Comparison of ENCODE assay signal across 18 mouse cellular contexts in genomic region chr8:11820568-11820967, GRCm38 (mm10). TPM values are rescaled to one million over a fixed set of nuclear protein-coding genes. Genes with fewer than 3 reads are reported as not detected.
A peak's percentile ranks its signal among the peaks of the same experiment; 100 is the strongest.
DNase-seq lines count a peak whose midpoint lies in the region; ATAC-seq and TF ChIP-seq lines count a peak whose summit lies in the region.
"Had no signal": no experiment of that assay in that cellular context is flagged by ENCODE, and none has a peak within 500 bp of the region (broad histone marks: within the 10 kb centered on the region; RNA-seq: fewer than 3 reads in every experiment).

No protein-coding gene starts in this region.

- H3K9ac ChIP-seq in hindbrain, postnatal 0 days (replicated peaks; ENCODE audit: low read length) = no peak overlapping the region
- H3K9ac ChIP-seq in hindbrain, embryonic 11.5 days (ENCODE audit: low read depth, low read length) = no peak overlapping the region
- peak overlapping the region; percentile 40; the same call in 1 of the 2 replicates for H3K9ac ChIP-seq in heart, embryonic 14.5 days (ENCODE audit: low read length)
- H3K9ac ChIP-seq: neural tube, embryonic 15.5 days had no signal

- H3K27ac ChIP-seq in hindbrain, postnatal 0 days = peak overlapping the region; percentile 4
- no peak overlapping the region for H3K27ac ChIP-seq in hindbrain, embryonic 11.5 days (ENCODE audit: low read depth, low read length)
- peak overlapping the region; percentile 87 to 96 for H3K27ac ChIP-seq in heart, embryonic 14.5 days (replicated peaks in 1 of 2; ENCODE audit: control insufficient read depth in 1 of 2, insufficient read depth in 1 of 2, low read depth in 2 of 2, low read length in 2 of 2)
- H3K27ac ChIP-seq: neural tube, embryonic 15.5 days had no signal

- no peaks in the 10 kb centered on the region for H3K4me1 ChIP-seq in hindbrain, postnatal 0 days (ENCODE audit: insufficient read depth, low read length)
- H3K4me1 ChIP-seq in hindbrain, embryonic 11.5 days (replicated peaks; ENCODE audit: control insufficient read depth, insufficient read depth, low read length) = no peaks in the 10 kb centered on the region
- peaks cover 32 to 43% of the 10 kb centered on the region in 2 experiments for H3K4me1 ChIP-seq in heart, embryonic 14.5 days (ENCODE audit: control insufficient read depth in 2 of 2, insufficient read depth in 2 of 2, low read length in 2 of 2)
- H3K4me1 ChIP-seq: neural tube, embryonic 15.5 days had no signal

- ATAC-seq in hindbrain, postnatal 0 days = peak; percentile 53
- no peak for ATAC-seq in hindbrain, embryonic 11.5 days (ENCODE audit: low FRiP score)
- ATAC-seq in heart, embryonic 14.5 days (ENCODE audit: insufficient number of reproducible peaks, insufficient read depth, low FRiP score, low read depth) = peak; percentile 71
- ATAC-seq: midbrain, embryonic 16.5 days had no signal

- TF ChIP-seq CTCF in hindbrain, postnatal 0 days (IDR thresholded peaks at IDR 0.05; ENCODE audit: low read depth) = no peak

- no peak overlapping the region for H3K4me3 ChIP-seq in hindbrain, postnatal 0 days (ENCODE audit: low read length)
- H3K4me3 ChIP-seq in hindbrain, embryonic 11.5 days (ENCODE audit: low read depth, low read length) = no peak overlapping the region
- H3K4me3 ChIP-seq in heart, embryonic 14.5 days (ENCODE audit: control insufficient read depth in 1 of 2, insufficient read depth in 1 of 2, low read depth in 1 of 2, low read length in 2 of 2) = no peak overlapping the region
- H3K4me3 ChIP-seq: neural tube, embryonic 15.5 days had no signal

- H3K36me3 ChIP-seq in hindbrain, postnatal 0 days (ENCODE audit: insufficient read depth, low read length) = peaks cover 75% of the 10 kb centered on the region
- H3K36me3 ChIP-seq in hindbrain, embryonic 11.5 days (ENCODE audit: control insufficient read depth, insufficient read depth, low read length) = peaks cover 14% of the 10 kb centered on the region
- H3K36me3 ChIP-seq in heart, embryonic 14.5 days (ENCODE audit: control insufficient read depth, insufficient read depth, low read length) = peaks cover 97% of the 10 kb centered on the region

- WGBS in hindbrain, postnatal 0 days = 57% methylated on average over 5 of the region's 5 CpGs
- WGBS in hindbrain, embryonic 11.5 days = 77% methylated on average over 5 of the region's 5 CpGs
- WGBS in heart, embryonic 14.5 days = 42% methylated on average over 5 of the region's 5 CpGs

- H3K27me3 ChIP-seq in hindbrain, postnatal 0 days (ENCODE audit: insufficient read depth, low read length) = no peaks in the 10 kb centered on the region
- no peaks in the 10 kb centered on the region for H3K27me3 ChIP-seq in hindbrain, embryonic 11.5 days (ENCODE audit: control insufficient read depth, insufficient read depth, low read length)
- no peaks in the 10 kb centered on the region for H3K27me3 ChIP-seq in heart, embryonic 14.5 days (ENCODE audit: control insufficient read depth, insufficient read depth, low read length)
- H3K27me3 ChIP-seq: neural tube, embryonic 15.5 days had no signal

- no peaks in the 10 kb centered on the region for H3K9me3 ChIP-seq in hindbrain, postnatal 0 days (ENCODE audit: low read length)
- no peaks in the 10 kb centered on the region for H3K9me3 ChIP-seq in hindbrain, embryonic 11.5 days (ENCODE audit: control insufficient read depth, low read length)
- no peaks in the 10 kb centered on the region for H3K9me3 ChIP-seq in heart, embryonic 14.5 days (ENCODE audit: control insufficient read depth, low read length)
- H3K9me3 ChIP-seq: neural tube, embryonic 15.5 days had no signal

- H3K4me2 ChIP-seq in hindbrain, postnatal 0 days (ENCODE audit: low read depth, low read length) = no peak overlapping the region
- H3K4me2 ChIP-seq in hindbrain, embryonic 11.5 days (replicated peaks; ENCODE audit: low read depth, low read length) = no peak overlapping the region
- H3K4me2 ChIP-seq in heart, embryonic 14.5 days (ENCODE audit: low read length) = peak overlapping the region; percentile 31; the same call in 1 of the 2 replicates
- H3K4me2 ChIP-seq: neural tube, embryonic 15.5 days had no signal

- peak; percentile 8 to 47 for DNase-seq in adrenal gland, postnatal 36 days
- no peak for DNase-seq in adrenal gland, adult 8-10 months
- peak; percentile 46 for DNase-seq in hindbrain, postnatal 0 days (ENCODE audit: low spot score)
- no peak for DNase-seq in hindbrain, embryonic 11.5 days (ENCODE audit: low spot score)
- DNase-seq in Muller cell, postnatal 12 days (ENCODE audit: inconsistent ontology term) = peak; percentile 49
- no peak for DNase-seq in thymus, postnatal 0 days (ENCODE audit: low spot score)
- no peak for DNase-seq in urinary bladder, adult 2 months (ENCODE audit: low spot score)
- DNase-seq: cerebellum, adult 8-10 months; lung, postnatal 36 days; right cerebral cortex, postnatal 14 days; thymus, postnatal 25 days had no signal

RNA-seq across cellular contexts. Expression of gene Tex29, which starts 19.7 kb away (rescaled TPM):
- total RNA-seq in adrenal gland, postnatal 36 days (2021) = not detected
- 1 to 10 TPM in 1 of 4 experiments, not detected in 3; 2.1 TPM for total RNA-seq in adrenal gland, adult 8-10 months (2022)
- total RNA-seq in hindbrain, postnatal 0 days (2014; rRNA removed) = not detected in 2 replicates
- polyA plus RNA-seq in hindbrain, postnatal 0 days (2015; fragmentation: Nextera tagmentation; extraction: Ambion mirVana) = 0.58 and 1.3 TPM in 2 replicates
- polyA plus RNA-seq in hindbrain, embryonic 11.5 days (2014; fragmentation: Nextera tagmentation; extraction: Ambion mirVana) = 0.18 and 0.22 TPM in 2 replicates
- 1.1 TPM in 1 of 2 replicates, not detected in the other for polyA plus RNA-seq in heart, embryonic 14.5 days (2014; fragmentation: Nextera tagmentation; extraction: Ambion mirVana)
- not detected in 2 replicates for polyA plus RNA-seq in thymus, postnatal 0 days (2015; fragmentation: Nextera tagmentation; extraction: Ambion mirVana)
- 0.09 TPM in 1 of 2 replicates, not detected in the other for polyA plus RNA-seq in urinary bladder, adult 2 months (2012; rRNA removed)
- total RNA-seq: heart, postnatal 36 days had no signal
- polyA plus RNA-seq: embryonic facial prominence, embryonic 11.5 days; limb, embryonic 11.5 days; liver, embryonic 16.5 days had no signal

Comparison
In these comparisons a context has a peak if more than half of its experiments do, and no peak if none do; other contexts are left out.
1. DNase-seq: peak in adrenal gland, postnatal 36 days (2 of 2), hindbrain, postnatal 0 days (single experiment) and Muller cell, postnatal 12 days (single experiment); none in adrenal gland, adult 8-10 months (single experiment), hindbrain, embryonic 11.5 days (single experiment), thymus, postnatal 0 days (single experiment) and urinary bladder, adult 2 months (single experiment).